Mouse (Mus musculus): ENCODE measurements around the gene Trpm4. TPM values are rescaled to one million over a fixed set of nuclear protein-coding genes. Genes with fewer than 3 reads are reported as not detected.
A peak's percentile ranks its signal among the peaks of the same experiment; 100 is the strongest.

Gene Trpm4
- polyA plus RNA-seq, 1 experiment from 2014 or later: 5.0 TPM

- Histone ChIP-seq H3K27ac (no peak overlapping the region), H3K4me2 (no peak overlapping the region), H3K9me3 (replicated peaks) (no peaks in the 10 kb centered on the region), H3K36me3 (ENCODE audit: poor library complexity, severe bottlenecking) (peaks cover 18% of the 10 kb centered on the region), H3K27me3 (peaks cover 17% of the 10 kb centered on the region), H3K9ac (no peak overlapping the region), H3K4me1 (peaks cover 37% of the 10 kb centered on the region), H3K4me3 (no peak overlapping the region)
- WGBS: 90% methylated on average over 11 of the region's 11 CpGs
- no peak for ATAC-seq
Measured at GRCm38 (mm10) chr7:45342081-45342480, 8.5 kb upstream of the Trpm4 start.

- Histone ChIP-seq H3K36me3 (ENCODE audit: poor library complexity, severe bottlenecking) (peaks cover 11% of the 10 kb centered on the region), H3K4me2 (peak overlapping the region; percentile 85), H3K27me3 (peaks cover 23% of the 10 kb centered on the region), H3K27ac (no peak overlapping the region), H3K4me1 (peaks cover 37% of the 10 kb centered on the region), H3K9me3 (replicated peaks) (no peaks in the 10 kb centered on the region), H3K9ac (no peak overlapping the region), H3K4me3 (0 out of 2 replicates have a peak overlapping the region, but pooled peaks have one; percentile 53)
- WGBS: 6% methylated on average over 8 of the region's 8 CpGs
- no peak for ATAC-seq
Measured at GRCm38 (mm10) chr7:45341303-45341702, 7.7 kb upstream of the Trpm4 start.

GRCm38 (mm10) chr7:45340669-45341068 lies 7.1 kb upstream of the Trpm4 start:
- H3K4me1 ChIP-seq: peaks cover 37% of the 10 kb centered on the region
- H3K9ac ChIP-seq: peak overlapping the region; percentile 73
- H3K9me3 ChIP-seq (replicated peaks): no peaks in the 10 kb centered on the region
- no peak overlapping the region for H3K27ac ChIP-seq
- H3K36me3 ChIP-seq (ENCODE audit: poor library complexity, severe bottlenecking): peaks cover 5% of the 10 kb centered on the region
- no peak for ATAC-seq
- WGBS: 1% methylated on average over 11 of the region's 11 CpGs
- H3K4me3 ChIP-seq: peak overlapping the region; percentile 53
- H3K4me2 ChIP-seq: peak overlapping the region; percentile 85
- peaks cover 30% of the 10 kb centered on the region for H3K27me3 ChIP-seq

- peak overlapping the region; percentile 85 for H3K4me2 ChIP-seq
- peak overlapping the region; percentile 73 for H3K9ac ChIP-seq
- peaks cover 34% of the 10 kb centered on the region for H3K27me3 ChIP-seq
- H3K27ac ChIP-seq: peak overlapping the region; percentile 19; the same call in 1 of the 2 replicates
- H3K9me3 ChIP-seq (replicated peaks): no peaks in the 10 kb centered on the region
- H3K4me1 ChIP-seq: peaks cover 37% of the 10 kb centered on the region
- WGBS: 3% methylated on average over 11 of the region's 11 CpGs
- H3K36me3 ChIP-seq (ENCODE audit: poor library complexity, severe bottlenecking): no peaks in the 10 kb centered on the region; the same call in 1 of the 2 replicates
- H3K4me3 ChIP-seq: peak overlapping the region; percentile 53
- ATAC-seq: no peak
Measured at GRCm38 (mm10) chr7:45340066-45340442, 6.5 kb upstream of the Trpm4 start.

- ATAC-seq: peak; percentile 84
- Histone ChIP-seq H3K4me2 (peak overlapping the region; percentile 85), H3K4me3 (peak overlapping the region; percentile 53), H3K36me3 (ENCODE audit: poor library complexity, severe bottlenecking) (no peaks in the 10 kb centered on the region; the same call in 1 of the 2 replicates), H3K9me3 (replicated peaks) (no peaks in the 10 kb centered on the region), H3K27me3 (peaks cover 34% of the 10 kb centered on the region), H3K9ac (peak overlapping the region; percentile 73), H3K27ac (peak overlapping the region; percentile 55), H3K4me1 (peaks cover 37% of the 10 kb centered on the region)
- 1% methylated on average over 37 of the region's 39 CpGs for WGBS
Measured at GRCm38 (mm10) chr7:45339410-45340065, 6.0 kb upstream of the Trpm4 start.

- H3K4me1 ChIP-seq: peaks cover 40% of the 10 kb centered on the region
- no peak overlapping the region for H3K27ac ChIP-seq
- H3K27me3 ChIP-seq: peaks cover 34% of the 10 kb centered on the region
- H3K36me3 ChIP-seq (ENCODE audit: poor library complexity, severe bottlenecking): no peaks in the 10 kb centered on the region; the same call in 1 of the 2 replicates
- H3K9me3 ChIP-seq (replicated peaks): no peaks in the 10 kb centered on the region
- no peak for ATAC-seq
- H3K4me3 ChIP-seq: peak overlapping the region; percentile 53; the same call in 1 of the 2 replicates
- H3K9ac ChIP-seq: peak overlapping the region; percentile 73; the same call in 1 of the 2 replicates
- peak overlapping the region; percentile 85 for H3K4me2 ChIP-seq
- WGBS: 2% methylated on average over 14 of the region's 14 CpGs
Measured at GRCm38 (mm10) chr7:45338161-45338911, 4.8 kb upstream of the Trpm4 start.

GRCm38 (mm10) chr7:45337469-45337868 lies 3.9 kb upstream of the Trpm4 start:
- H3K36me3 ChIP-seq (ENCODE audit: poor library complexity, severe bottlenecking): no peaks in the 10 kb centered on the region
- H3K9ac ChIP-seq: no peak overlapping the region
- H3K27ac ChIP-seq: no peak overlapping the region
- no peak overlapping the region for H3K4me3 ChIP-seq
- H3K4me1 ChIP-seq: peaks cover 47% of the 10 kb centered on the region
- WGBS: 14% methylated on average over 4 of the region's 4 CpGs
- peaks cover 34% of the 10 kb centered on the region for H3K27me3 ChIP-seq
- ATAC-seq: no peak
- H3K9me3 ChIP-seq (replicated peaks): no peaks in the 10 kb centered on the region
- no peak overlapping the region for H3K4me2 ChIP-seq

- H3K36me3 ChIP-seq (ENCODE audit: poor library complexity, severe bottlenecking): no peaks in the 10 kb centered on the region
- no peak overlapping the region for H3K9ac ChIP-seq
- no peak for ATAC-seq
- no peak overlapping the region for H3K4me3 ChIP-seq
- peaks cover 50% of the 10 kb centered on the region for H3K4me1 ChIP-seq
- H3K27ac ChIP-seq: no peak overlapping the region
- H3K4me2 ChIP-seq: no peak overlapping the region
- H3K27me3 ChIP-seq: peaks cover 38% of the 10 kb centered on the region
- H3K9me3 ChIP-seq (replicated peaks): no peaks in the 10 kb centered on the region
- WGBS: 88% methylated on average over 4 of the region's 4 CpGs
Measured at GRCm38 (mm10) chr7:45336319-45336718, 2.7 kb upstream of the Trpm4 start.

- no peaks in the 10 kb centered on the region for H3K9me3 ChIP-seq (replicated peaks)
- no peak within 1 kb of the TSS for H3K27ac ChIP-seq
- H3K4me2 ChIP-seq: peak within 1 kb of the TSS; percentile 95
- WGBS: 32% methylated on average over 5 of the region's 5 CpGs
- H3K9ac ChIP-seq: no peak within 1 kb of the TSS
- H3K4me3 ChIP-seq: 0 out of 2 replicates have a peak within 1 kb of the TSS, but pooled peaks have one; percentile 52
- no peak for ATAC-seq
- peaks cover 38% of the 10 kb centered on the region for H3K27me3 ChIP-seq
- H3K4me1 ChIP-seq: peaks cover 37% of the 10 kb centered on the region
- H3K36me3 ChIP-seq (ENCODE audit: poor library complexity, severe bottlenecking): no peaks in the 10 kb centered on the region
Measured at GRCm38 (mm10) chr7:45335056-45335455, 1.5 kb upstream of the Trpm4 start, which contains the start of gene Hrc. Gene Hrc (plus strand): TSS chr7:45335290.

GRCm38 (mm10) chr7:45334605-45335004 lies 1.0 kb upstream of the Trpm4 start:
- no peak overlapping the region for H3K9ac ChIP-seq
- H3K27me3 ChIP-seq: peaks cover 38% of the 10 kb centered on the region
- ATAC-seq: no peak
- H3K9me3 ChIP-seq (replicated peaks): no peaks in the 10 kb centered on the region
- H3K4me1 ChIP-seq: peaks cover 33% of the 10 kb centered on the region
- no peaks in the 10 kb centered on the region for H3K36me3 ChIP-seq (ENCODE audit: poor library complexity, severe bottlenecking)
- no peak overlapping the region for H3K4me3 ChIP-seq
- H3K4me2 ChIP-seq: no peak overlapping the region
- 26% methylated on average over 3 of the region's 3 CpGs for WGBS
- no peak overlapping the region for H3K27ac ChIP-seq

GRCm38 (mm10) chr7:45332685-45333425 lies 725 bp downstream of the Trpm4 start:
- peak overlapping the region; percentile 52 for H3K4me3 ChIP-seq
- H3K27me3 ChIP-seq: peaks cover 29% of the 10 kb centered on the region
- peak overlapping the region; percentile 95 for H3K4me2 ChIP-seq
- 3% methylated on average over 22 of the region's 22 CpGs for WGBS
- no peaks in the 10 kb centered on the region for H3K9me3 ChIP-seq (replicated peaks)
- H3K36me3 ChIP-seq (ENCODE audit: poor library complexity, severe bottlenecking): no peaks in the 10 kb centered on the region
- no peak overlapping the region for H3K27ac ChIP-seq
- peak overlapping the region; percentile 76 for H3K9ac ChIP-seq
- H3K4me1 ChIP-seq: peaks cover 15% of the 10 kb centered on the region
- ATAC-seq: peak; percentile 32

GRCm38 (mm10) chr7:45331502-45331901 lies 2.1 kb downstream of the Trpm4 start:
- H3K27me3 ChIP-seq: peaks cover 17% of the 10 kb centered on the region
- ATAC-seq: no peak
- no peak overlapping the region for H3K4me3 ChIP-seq
- WGBS: 85% methylated on average over 6 of the region's 6 CpGs
- no peak overlapping the region for H3K9ac ChIP-seq
- peaks cover 13% of the 10 kb centered on the region for H3K4me1 ChIP-seq
- no peaks in the 10 kb centered on the region for H3K36me3 ChIP-seq (ENCODE audit: poor library complexity, severe bottlenecking)
- H3K9me3 ChIP-seq (replicated peaks): no peaks in the 10 kb centered on the region
- H3K4me2 ChIP-seq: no peak overlapping the region
- H3K27ac ChIP-seq: no peak overlapping the region

All from forebrain, embryonic 13.5 days (tissue).